Mouse (Mus musculus): ENCODE results near the gene Prkag2.
"Not testable (repeated sequence)": the region's sequence is repeated elsewhere in the genome, so short reads cannot be mapped to it uniquely, and the experiment has no call there.

Prkag2 gene

DNA sequence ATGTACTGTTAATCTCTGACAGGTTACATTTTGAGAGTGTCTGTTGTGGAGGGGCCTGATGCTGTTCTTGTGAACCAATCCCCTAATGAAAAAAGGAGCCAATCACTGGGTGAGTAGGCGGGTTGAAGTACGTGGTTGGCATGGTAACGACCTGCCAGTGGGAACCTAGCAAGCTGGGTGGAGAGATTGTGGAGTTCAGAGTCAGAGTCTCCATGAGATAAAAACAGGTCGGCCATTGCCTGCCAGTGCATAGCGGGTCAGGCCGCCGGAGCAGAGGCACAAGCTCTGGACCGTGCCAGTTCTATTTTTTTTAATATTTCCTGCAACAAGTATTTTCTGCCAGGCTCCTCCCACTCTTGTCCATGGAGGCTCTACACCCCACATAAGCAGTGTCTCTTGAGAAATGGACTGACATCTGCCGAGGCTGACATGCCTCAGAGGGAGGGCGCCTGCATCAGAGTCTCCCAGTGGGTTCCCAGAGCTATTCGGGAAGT lies 230.6 kb downstream of the Prkag2 start:
- DNase-seq (ENCODE audit: low spot score): no peak

DNA sequence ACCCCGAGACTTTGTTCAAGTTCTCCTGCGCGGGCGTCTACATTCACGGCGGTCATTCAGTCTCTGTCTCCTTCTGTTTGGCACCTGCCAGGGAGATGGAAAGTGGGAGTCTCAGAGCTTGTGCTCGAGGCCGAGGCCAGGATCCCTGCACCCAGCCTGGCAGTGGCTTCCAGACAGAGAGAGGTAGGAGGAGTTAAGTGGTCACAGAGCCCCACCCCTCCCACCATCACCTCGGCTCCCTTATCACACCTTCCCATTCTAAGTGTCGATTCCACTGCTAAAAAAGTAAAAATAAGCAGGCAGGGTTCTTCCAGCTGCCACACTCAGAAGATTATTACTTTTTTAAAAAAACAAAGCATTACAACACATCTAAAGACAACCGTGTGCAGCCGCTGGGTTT lies 236.6 kb downstream of the Prkag2 start:
- no peak for DNase-seq (ENCODE audit: low spot score)

DNA sequence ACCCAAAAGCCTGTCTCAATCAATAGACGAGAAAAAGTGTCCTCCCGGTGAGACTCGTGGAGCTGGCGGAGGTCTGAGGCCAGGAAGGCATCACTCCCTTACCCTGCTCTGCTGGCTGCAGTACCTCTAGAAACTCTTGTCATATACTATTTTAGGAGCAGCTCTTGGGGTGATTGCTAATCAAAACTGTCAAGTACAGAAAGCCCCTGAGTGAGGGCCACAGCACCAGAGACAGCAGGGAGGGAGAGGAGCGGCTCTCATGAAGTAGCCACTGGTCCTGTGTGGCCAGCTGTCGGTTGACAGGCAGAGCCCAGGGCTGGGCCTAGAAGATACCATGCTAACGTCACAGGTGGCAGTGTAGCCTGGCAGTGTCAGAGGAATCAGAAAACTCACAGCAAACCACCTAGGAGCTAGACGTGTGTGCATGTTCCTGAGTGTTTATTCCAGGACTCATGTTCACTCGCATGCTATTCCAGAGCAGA lies 239.0 kb downstream of the Prkag2 start:
- no peak for DNase-seq (ENCODE audit: low spot score)

DNA sequence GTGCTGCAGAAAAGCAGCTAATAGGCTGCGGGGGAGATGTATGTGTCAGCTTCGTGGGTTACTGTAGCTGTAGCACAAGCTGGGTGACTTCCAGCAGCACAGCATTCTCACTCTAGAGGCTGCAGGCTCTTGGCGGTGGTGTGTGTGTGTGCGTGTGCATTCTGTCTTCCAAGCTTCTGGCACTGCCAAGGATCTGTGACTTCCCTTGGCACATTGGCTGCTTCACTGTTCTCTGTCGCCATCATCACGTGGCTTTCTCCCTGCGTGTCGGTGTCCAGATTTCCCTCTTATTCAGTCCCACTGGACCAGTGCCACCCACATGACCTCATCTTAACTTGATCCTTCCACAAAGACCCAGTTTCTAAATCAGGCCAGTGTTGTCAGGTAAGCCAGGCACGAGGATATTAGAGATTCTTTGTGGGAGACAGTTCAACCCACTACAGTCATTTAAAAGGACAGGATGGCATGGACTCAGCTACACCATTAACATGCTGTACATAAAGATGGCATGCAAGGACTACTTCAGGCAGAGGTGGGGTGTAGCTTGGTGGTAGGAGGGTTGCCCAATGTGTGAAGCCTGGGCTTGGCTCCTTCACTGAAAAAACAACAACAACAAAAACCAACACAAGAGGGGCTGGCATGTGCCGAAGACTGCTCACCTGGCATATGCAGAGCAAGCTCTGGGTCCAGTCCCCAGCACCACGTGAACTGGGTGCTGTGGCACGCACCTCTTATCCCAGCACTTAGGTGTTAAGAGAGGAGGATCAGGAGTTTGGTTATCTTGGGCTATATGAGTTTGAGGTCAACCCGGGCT lies 239.6 kb downstream of the Prkag2 start:
- DNase-seq (ENCODE audit: low spot score): no peak

DNA sequence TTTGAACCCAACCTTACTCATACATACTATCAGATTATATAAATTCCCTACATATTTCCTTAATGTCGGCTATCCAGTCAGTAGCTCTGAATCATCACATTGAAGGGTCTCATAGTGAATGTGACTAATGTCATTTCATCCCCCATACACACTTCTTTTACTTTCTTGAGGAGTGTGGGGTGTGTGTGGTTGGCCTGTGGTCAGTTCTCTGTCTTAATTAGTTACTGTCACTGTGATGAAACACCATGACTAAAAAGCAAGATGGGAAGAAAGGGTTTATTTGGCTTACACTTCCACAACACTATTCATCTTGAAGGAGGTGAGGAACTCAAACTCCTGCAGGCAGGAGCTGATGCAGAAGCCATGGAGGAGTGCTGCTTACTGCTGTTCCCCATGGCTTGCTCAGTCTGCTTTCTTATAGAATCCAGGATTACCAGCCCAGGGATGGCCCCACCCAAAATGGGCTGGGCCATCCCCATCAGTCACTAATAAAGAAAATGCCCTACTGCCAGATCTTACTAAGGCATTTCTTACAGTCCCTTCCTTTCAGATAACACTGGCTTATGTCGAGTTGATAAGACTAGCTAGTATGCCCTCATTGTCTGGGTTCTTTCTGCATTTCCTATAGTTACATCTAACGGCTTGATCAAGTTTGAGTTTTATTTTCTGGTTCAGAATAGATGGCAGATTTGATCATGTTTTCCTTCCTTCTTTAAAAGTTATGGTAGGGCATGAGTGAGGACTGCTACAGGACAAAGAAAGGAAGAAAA lies 240.5 kb downstream of the Prkag2 start:
- DNase-seq (ENCODE audit: low spot score): no peak

DNA sequence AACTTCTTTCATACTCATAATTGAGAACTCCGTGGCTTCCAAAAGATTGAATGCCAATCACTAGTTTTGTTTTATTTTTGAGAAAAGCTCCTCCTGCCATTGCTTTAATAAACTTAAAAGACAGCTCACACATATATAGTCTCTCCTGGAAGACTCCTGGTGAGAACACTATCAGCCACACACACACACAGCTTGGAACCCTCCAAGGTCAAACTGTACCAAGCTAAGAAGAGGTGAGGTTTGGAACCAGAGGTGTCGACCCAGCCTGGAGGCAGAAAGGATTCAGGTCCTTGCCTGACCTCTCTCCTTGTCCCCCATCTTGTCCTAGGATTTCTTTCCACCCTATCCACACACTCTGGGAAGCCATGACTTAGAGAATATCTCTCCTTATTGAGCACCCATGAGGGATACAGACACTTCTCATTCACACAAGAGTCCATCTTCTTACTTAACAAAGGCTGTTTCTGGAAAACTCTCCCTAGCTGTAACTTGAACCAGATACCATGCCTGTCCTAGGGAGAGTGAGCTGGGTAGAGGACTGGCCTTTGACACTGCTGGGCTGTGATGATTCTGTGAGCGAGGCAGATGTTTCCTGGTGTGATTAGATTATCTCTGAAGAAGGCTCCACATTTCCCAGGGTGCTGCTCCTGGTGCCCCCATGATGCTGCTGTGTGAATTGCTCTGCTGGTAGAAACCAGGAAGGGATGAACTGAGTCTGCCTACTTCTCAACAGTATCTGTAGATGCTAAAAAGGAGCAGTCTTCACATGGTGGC lies 245.4 kb downstream of the Prkag2 start:
- no peak for DNase-seq (ENCODE audit: low spot score)

DNA sequence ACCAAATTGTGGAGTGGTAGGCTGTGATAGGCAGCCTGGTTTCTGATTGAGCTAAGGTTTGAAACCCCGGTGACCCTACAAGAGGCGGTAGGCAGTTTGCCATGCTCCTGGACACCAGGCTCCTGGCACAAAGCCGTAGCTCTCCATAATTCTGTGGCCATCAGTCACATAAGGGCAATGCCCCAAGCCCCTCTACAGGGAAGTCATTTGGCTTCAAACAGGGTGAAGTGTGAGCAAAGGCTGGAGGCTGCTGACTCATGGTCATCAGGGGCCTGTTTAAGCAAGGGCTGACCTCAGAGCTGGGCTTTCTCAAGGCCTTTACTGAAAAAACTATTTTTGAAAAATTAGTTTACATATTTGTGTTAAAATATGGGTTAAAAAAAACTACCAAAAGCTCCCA lies 246.2 kb downstream of the Prkag2 start:
- DNase-seq (ENCODE audit: low spot score): no peak

DNA sequence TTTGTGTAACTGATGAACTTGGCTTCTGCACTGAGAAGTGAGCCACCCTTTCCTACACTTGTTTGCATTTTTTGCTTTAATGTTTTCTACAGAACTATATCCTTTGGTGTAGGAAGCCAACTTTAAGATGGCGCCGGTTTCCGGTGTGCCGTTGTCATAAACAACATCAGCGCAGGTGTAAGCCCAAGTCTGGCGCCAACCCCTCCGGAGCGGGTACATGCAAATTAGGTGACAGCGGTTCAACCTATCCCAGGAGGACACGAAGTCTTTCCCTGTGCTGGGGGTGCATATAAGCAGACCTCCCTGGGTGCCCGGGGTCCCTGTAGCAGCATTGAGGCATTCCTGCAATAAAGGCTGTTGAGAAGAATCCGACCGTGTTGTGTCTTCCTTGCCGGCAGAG lies 252.2 kb downstream of the Prkag2 start:
- DNase-seq (ENCODE audit: low spot score): not testable (repeated sequence)

DNA sequence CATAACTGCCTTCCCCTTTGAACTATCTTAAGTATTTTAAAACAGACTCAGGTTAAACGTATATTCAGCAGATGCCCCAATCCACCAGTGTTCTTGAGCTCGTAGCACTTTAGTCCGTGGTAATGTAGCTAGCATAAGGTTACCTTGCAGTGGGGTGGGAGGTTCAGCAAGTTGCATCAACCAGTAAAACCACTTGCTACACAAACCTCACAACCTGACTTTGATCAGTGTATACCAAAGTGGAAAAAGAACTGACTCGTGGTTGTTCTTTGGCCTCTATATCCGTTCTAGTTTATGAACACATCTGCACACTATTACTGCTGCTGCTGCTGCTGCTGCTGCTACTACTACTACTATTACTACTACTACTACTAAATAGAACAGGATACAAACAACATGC lies 256.6 kb downstream of the Prkag2 start:
- DNase-seq (ENCODE audit: low spot score): no peak

DNA sequence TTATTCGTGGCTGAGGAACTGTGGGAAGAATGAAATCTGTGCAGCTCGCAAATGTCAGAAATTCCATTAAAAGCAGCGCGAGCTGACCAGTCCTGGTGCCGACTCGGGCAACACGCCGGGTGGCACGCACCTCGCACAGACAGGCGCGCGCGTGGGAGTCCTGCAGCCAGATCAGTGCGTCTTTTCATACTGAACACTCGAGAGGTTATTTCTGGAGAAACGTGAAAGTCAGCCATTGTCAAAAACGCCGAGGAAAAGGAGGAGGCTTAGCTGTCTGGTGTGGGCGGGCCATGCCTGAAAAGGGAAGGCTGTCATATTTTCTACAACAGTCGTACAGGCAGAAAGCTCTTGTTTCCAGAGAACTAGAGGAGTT lies 257.4 kb downstream of the Prkag2 start:
- no peak for DNase-seq (ENCODE audit: low spot score)

DNA sequence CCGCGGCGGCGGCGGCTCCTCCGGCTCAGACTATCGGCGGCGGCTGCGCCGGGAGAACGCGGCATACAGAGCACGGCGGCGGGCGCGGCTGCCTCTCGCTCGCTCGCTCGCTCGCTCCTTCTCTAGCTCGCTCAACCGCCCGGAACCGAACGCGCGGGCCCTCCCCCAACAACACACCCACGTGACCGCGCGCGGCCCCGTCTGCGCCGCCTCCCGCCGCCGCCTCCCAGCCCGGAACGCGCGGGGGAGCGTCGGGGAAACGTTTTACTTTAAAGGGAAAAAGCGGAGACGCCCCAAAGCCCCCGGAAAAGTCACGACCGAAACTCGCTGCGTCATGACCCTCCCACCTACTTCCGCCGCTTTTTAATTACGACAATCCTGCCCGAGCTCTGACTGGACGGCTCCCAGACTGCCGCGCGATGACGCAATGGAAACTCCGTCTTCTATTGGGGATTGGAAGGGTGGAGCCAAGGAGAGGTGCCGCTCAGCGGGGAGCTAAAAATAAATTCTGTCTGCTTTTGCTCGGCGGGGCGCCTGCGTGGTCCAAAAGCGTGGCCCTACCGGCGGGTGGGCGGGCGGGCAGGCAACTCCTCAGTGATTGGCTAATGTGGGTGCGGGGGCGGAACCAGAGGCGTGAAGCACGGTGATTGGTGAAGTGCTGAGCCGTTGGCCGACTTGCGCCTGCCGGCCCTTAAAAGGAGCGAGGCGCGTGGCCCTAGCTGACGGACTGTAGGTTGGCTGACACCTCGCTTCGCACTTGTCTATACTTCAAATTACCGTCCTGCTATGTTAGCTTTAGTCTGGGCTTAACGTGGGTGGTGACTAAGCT lies 258.0 kb downstream of the Prkag2 start, which contains the start of gene Rheb:
Rheb (minus strand) TSS at position 351 of the 829 bp plus-strand sequence.
- DNase-seq (ENCODE audit: low spot score): peak; percentile 99

DNA sequence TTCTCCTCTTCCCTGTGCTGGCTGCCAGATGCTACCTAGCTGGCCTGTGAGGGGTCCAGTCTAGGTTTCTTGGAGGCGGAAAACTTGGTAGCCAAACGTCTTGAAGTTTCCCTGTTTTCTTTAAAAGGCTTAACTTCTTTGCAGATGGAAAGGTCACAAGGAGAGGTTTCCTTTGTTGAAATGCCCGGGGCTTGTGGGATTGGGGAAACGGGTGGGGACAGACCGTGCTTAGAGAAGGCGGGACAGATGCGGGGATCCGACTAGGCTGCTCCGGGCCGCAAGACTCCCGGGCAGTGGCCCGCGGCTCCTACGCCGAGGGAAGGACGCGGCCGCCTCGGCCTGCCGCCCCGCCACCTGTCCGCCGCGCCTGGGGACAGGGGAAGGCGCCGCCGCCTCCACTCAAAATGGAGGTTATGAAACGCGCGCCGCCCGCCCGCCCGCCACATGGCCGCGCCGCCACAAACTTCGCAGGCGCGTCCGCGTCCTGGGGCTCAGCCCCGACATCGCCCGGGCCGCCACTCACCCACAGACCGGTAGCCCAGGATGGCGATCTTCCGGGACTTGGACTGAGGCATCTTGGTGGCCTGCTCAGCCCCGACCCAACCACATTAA lies 258.7 kb downstream of the Prkag2 start:
- no peak for DNase-seq (ENCODE audit: low spot score)

DNA sequence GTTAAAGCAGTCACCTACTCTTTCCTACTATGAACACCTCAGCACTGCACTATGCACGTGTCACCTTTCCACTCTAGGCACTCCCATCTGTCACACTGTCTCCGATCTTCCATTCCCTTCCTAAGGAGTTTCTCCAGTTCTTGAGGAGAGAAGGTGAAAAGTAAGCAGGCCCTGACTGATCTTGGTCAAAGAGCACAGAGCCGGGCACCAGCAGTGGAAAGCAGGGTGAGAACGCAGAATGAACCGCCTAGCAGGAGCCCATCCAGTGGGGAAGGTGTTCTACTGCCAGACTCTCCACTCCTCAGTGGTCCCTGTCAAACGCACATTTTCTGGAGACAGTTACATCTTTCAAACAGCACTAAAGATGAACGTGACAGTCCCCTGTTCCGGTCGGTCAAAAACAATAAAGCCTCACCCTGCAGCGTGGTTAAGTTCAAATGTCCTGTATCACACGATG lies 259.4 kb downstream of the Prkag2 start:
- no peak for DNase-seq (ENCODE audit: low spot score)

DNA sequence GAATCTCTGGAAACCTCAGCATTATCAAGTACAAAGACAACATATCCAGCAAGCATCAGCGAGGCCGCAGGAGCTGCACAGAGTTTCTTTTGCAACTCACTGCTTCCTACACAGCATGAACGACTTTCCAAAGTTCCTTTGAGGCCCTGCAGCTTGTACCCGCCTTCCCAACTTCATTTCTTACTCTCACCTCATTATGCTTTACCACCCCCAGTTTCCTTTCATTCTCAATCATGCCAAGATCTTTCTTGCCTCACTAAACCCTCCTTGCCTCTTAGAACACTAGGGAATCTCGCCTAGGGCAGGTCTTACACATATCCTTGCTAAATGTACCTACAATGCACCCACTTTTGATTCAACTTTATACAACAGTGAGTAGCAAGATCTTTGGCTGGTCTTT lies 266.0 kb downstream of the Prkag2 start:
- DNase-seq (ENCODE audit: low spot score): no peak

DNA sequence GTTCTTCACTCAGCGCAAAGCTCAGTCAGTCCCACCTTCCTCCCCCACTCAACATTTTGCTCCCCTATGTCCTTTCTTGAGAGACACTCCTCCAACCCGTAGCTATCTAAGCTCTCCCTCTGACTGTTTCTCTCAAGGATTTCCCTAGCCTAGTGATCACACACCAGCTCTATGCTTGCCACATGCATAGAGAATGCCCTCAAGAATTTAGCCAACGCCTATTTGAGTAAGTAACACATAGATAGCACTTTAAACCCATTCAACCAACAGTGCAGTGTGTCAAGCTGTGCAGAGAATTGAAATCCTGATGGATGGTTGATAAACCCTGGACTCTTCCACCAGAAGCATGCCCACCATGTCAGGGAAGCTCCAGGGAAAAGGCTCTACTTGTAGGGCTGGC lies 268.5 kb downstream of the Prkag2 start:
- no peak for DNase-seq (ENCODE audit: low spot score)

DNA sequence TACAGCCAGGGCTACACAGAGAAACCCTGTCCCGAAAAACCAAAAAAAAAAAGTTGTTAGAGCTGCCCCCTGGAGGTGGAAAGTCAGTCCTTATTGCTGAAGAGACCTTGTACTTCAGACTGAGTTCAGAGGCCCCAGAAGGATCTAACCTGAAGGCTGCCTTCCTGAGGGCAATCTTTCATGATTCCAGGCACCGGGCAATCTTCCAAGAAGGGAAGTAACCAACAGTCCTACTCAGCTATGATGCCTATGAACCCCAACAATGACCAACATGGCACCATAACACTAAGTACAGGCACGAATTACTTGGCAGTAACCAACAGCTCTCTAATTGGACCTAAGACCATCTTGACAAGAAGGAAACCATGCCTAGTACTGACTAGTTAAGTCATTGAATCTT lies 272.0 kb downstream of the Prkag2 start:
- DNase-seq (ENCODE audit: low spot score): no peak

DNA sequence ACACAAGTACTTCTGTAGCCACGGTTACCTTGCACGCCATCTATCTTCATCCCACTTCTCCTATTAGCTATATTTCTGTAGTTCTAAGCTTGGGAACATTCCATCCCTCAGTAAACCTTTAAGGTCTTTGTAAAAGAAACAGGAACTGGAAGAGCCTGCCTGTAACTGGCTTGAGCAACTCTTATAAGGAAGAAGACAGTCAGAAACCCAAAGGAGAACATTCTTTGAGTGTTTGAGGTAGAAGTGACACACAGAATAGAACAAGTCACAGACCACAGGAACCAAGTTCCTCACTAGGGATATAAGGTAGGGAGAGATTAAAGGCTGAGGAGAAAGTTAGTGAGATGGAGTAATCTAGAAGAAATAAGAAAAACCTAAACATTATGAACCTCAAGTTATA lies 273.3 kb downstream of the Prkag2 start:
- DNase-seq (ENCODE audit: low spot score): no peak

DNA sequence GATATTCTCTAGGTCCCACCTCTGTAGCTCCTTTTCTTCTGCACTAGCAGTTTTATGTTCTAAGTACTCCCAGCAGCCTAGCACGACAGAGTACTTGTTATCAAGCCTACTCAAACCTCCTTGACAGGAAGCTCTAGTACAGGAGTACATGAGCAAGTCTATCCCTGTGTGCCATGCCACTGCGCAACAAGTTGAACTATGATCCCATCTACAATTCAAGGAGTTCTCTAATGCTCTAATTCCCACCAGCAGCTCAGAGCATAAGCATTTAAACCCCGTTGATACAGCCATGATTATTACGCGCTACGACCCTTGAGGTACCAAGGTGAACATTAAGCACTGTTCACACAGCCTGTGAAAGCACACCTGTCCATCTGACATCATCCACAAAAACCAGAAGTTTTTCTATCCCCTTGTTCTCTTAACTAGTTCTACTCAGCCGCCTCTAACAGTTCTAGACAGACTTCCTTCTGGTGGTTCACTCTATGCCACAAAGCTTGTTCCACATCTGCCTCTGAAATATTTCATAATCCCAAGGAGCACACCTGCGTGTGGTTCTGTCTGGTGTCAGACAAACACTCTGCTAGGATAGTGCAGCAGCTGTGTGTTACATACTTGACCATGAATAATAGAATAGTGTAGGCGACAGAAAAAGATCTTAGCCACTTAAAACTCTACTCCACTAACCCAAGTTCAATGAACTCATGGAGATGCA lies 274.2 kb downstream of the Prkag2 start:
- DNase-seq (ENCODE audit: low spot score): no peak

DNA sequence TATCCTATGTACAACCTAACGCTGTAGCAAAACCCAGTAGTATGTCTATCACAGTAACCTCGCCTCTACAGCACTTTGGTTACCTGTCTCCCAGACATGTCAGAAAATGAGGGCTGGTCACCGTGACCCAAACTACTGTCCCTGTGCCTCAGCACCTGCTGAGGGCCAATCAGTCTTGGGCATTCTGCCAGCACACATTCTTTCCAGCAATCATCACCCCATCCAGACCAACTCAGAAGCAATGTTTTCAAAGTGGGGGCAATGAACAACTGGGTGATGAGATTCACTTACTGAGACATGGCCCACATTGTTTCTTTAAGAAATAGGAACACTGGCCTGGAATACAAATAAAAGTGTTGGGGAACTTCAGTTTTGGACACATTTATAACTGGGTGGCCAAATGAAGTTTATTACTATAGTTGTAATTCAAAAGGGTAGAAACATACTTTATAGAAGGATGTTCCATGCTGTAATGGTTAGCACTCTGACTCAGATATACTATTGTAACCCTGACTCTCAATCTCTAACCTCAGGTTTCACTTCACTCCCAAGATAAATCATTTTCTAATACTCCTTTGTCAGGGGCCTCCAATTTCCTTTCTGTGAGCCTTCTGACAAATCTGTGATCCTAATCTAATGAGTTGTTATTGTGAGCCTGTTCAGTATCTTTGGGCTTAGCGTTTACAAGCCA lies 274.9 kb downstream of the Prkag2 start:
- no peak for DNase-seq (ENCODE audit: low spot score)

Data from T-cell, adult 2 months (primary cell).